ENCODE assay signal across 8 mouse cellular contexts in genomic region chr2:125672957-125673631, GRCm38 (mm10). TPM values are rescaled to one million over a fixed set of nuclear protein-coding genes. Genes with fewer than 3 reads are reported as not detected.
DNase-seq lines count a peak whose midpoint lies in the region.

TSS of gene Eid1 (plus strand) at chr2:125673095.

- no peaks in the 10 kb centered on the region for H3K36me3 ChIP-seq in hindbrain, embryonic 10.5 days

- H3K9me3 ChIP-seq in hindbrain, embryonic 10.5 days = no peaks in the 10 kb centered on the region

- peak within 1 kb of the TSS; percentile 84 for H3K4me3 ChIP-seq in hindbrain, embryonic 10.5 days

- under 1% methylated on average over 69 of the region's 79 CpGs for WGBS in hindbrain, embryonic 10.5 days

- H3K27me3 ChIP-seq in hindbrain, embryonic 10.5 days (ENCODE audit: insufficient read depth, poor library complexity, severe bottlenecking) = no peaks in the 10 kb centered on the region

- peak; percentile 86 for DNase-seq in MN1 (ENCODE audit: low spot score)
- DNase-seq in cerebellum, adult 9-10 months = peak; percentile 86
- DNase-seq in frontal cortex, adult 2 months (ENCODE audit: extremely low spot score in 1 of 2, low spot score in 1 of 2) = peak; percentile 27 to 83
- peak; percentile 86 for DNase-seq in hindbrain, embryonic 10.5 days (ENCODE audit: low spot score)
- peak; percentile 75 to 86 for DNase-seq in layer of hippocampus, postnatal 14 days (ENCODE audit: low spot score in 2 of 2)
- DNase-seq in lung, postnatal 10 days = peak; percentile 85
- peak; percentile 82 for DNase-seq in ovary, postnatal 36 days (ENCODE audit: low spot score)
- DNase-seq in thymus, postnatal 14 days = peak; percentile 85

- H3K27ac ChIP-seq in hindbrain, embryonic 10.5 days = peak within 1 kb of the TSS; percentile 96

- peaks cover 21% of the 10 kb centered on the region for H3K4me1 ChIP-seq in hindbrain, embryonic 10.5 days (replicated peaks)

RNA-seq across cellular contexts. Expression of gene Eid1, which starts in this region (rescaled TPM):
- polyA plus RNA-seq in frontal cortex, adult 2 months (2012; rRNA removed) = 174 and 188 TPM in 2 replicates
- polyA plus RNA-seq in hindbrain, embryonic 10.5 days (2016; fragmentation: Nextera tagmentation; extraction: Ambion mirVana) = 142 and 175 TPM in 2 replicates
- 100 to 1,000 TPM; 323 to 341 TPM for total RNA-seq in layer of hippocampus, postnatal 14 days (2021)

Comparison
In these comparisons a context has a peak if more than half of its experiments do, and no peak if none do; other contexts are left out.
1. Peak in every context shown above with its lines: DNase-seq, H3K4me3 ChIP-seq and H3K27ac ChIP-seq.